Mouse (Mus musculus) embryo, embryonic 11 days (tissue): ENCODE data around the gene Lrrc71.
A peak's percentile ranks its signal among the peaks of the same experiment; 100 is the strongest.

Experiments used
- DNase-seq: peaks from one replicate; pipeline ENCODE4 v3.0.0-alpha.2; 2015

Lrrc71 gene

DNA sequence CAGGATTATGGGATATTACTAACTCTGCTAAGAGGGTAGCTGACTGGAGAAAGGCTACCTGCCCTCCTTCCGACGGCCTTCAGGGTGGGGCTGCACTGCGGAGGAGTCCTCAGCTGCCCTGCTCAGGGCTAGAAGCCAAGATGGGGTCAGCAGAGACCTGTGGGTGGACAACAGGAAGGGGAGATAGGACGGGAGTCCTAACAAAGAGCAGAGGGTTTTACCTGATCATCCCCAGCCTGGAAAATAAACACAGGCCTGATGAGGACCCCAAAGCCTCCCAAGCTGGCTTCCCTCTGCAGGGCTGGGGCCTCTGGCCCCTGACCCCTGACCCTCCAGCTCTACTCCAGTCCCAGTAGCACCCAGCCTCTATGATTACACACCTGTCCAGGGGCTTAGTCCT lies 14.8 kb upstream of the Lrrc71 start:
- DNase-seq: no peak

DNA sequence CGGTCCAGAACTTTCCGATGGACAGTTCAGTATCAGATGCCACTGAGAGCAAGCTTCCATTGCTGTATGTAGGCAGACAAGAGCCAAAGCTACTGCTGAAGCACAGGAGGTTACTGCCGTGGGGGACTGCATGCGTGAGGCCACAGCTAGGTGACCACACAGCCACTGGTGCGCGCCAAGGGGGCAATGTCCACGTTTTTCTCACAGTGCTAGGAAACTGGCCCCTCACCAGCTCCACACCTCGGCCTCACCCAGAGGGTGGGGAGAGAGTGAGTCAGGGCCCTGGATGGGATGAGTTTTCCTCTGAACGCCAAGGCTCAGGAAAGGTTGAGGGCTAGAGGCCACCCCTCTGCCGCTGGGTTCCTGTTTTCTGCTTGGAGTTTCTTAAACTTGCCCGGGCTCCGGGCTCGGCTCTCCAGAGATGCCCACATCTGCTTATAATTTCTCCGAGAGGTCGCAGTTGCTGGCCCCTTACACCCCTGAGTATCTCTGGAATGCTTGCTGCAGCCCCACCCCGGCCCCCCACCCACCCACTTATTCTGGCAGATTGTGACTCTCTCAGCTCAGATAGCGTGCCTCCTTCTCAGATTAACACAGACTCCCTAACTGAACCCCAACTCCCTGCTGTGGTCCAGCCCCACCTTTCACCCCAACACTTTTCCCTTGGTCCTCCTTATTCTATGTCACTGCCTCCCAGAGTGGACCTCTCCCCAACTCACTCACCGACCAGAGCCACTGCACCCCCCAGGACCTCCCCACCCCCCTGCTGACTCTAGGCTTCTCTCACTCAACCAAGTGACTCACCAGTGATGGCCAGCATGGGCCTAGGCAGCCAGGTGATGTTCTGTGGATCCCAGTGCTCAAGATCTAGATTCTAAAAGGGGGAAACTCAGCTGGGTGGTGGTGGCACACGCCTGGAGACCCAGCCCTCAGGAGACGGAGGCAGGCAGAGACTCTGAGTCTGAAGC lies 13.3 kb upstream of the Lrrc71 start:
- DNase-seq: peak; percentile 54

DNA sequence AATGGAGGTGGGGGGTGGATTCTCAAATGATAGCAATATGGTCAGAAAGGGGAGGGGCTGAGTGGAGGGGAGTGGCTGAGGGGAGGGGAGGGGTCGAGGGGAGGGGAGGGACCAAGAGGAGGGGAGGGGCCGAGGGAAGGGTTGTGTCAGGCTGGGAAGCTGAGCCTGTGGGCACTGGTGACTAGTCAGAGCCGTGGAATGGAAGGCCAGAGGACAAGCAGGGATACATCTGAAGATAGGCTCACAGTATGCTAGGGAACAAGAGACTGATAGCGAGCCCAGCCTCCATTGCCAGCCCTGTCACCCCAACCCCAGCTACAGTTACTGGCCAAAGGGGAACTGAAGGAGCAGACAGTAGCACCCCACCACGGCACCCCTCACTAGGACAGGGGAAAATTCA lies 10.2 kb upstream of the Lrrc71 start:
- peak; percentile 38 for DNase-seq

DNA sequence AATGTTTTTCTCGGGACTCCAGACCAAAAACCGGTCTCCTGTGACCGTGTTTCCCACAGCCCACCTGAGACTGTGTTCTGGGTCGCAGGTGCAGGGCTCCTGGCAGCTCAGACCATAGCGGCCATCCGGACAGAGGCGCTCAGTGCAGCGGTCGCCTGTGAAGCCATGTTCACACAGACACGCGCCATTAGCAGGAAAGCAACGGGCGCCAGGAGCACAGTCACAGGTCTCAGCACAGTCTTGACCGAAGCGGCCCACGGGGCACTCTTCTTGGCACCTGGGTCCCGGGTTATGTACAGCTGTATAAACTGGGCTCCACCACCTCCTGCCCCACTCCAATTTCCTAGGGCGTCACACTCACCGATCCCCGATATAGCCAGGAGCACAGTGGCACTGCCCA lies 8.1 kb upstream of the Lrrc71 start:
- DNase-seq: no peak

DNA sequence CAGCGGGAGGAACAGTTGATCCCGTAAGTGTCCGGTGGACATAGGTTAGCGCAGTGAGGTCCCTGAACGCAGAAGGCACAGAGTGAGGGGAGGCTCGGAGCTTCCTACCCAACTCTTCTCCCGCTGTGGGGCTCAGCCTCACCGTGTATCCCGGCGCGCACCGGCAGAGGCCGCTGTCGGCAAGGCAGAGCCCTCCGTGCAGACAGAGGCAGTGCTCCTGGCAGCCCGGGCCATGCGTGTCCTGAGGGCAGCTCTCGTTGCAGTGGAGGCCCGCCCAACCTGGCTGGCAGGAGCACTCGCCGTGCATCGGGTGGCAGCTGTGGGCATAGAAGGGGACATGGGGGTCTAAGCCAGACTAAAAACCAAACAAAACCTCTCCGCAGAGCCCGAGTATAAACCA lies 7.5 kb upstream of the Lrrc71 start:
- peak; percentile 89 for DNase-seq

DNA sequence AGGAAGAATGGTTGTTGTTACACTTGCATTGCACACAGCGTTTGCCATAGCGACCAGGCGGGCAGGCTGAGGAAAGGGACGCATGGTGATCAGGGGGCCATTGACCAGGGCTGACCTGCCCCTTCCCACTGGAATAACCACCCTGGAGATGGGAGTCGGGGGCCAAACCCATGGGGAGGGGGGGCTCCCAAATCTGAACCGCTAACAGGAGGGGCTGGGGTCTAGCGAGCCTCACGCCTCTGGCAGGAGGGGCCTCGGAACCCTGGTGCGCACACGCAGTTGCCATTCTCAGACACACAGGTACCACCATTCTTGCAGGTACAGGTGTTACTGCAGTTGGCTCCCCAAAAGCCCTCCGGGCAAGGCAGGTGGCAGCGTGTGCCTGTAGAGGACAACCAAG lies 5.4 kb upstream of the Lrrc71 start:
- no peak for DNase-seq

DNA sequence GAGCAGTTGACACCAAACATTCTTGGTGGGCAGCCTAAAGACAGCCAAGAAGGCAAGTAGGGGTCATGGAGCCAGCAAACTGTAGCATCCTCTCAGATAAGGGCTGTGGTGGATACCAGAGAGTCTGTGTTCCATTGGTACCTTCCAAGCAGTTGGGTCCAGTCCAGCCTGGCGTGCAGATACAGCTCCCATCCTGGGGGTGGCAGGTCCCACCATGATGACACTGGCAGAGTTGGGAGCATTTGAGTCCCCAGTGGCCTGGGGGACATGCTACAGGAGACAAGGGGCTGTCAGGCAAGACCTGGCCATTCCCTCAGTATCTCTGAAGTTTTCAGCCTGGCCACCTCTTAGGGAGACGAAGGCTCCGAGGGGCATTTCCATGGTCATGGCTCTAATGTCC lies 4.1 kb upstream of the Lrrc71 start:
- DNase-seq: no peak

DNA sequence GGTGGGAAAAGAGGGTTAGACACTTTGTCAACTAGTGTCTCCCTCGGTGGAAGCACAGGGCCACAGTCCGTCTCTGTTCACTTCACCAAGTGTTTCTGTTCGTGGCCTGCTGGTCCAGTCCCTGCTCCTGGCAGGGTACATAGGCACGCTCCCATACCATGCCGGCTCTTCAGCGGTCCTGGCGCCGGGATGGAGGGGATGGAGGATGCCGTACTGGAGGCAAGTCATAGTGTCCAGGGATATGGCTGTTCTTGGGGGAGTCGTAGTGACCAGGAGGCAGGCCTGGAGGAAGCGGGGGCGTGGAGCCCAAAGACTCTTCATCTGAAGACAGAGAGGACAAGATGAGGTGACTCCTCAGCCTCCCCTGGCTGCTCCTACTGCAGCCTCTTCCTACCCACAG lies 1.6 kb upstream of the Lrrc71 start:
- no peak for DNase-seq

DNA sequence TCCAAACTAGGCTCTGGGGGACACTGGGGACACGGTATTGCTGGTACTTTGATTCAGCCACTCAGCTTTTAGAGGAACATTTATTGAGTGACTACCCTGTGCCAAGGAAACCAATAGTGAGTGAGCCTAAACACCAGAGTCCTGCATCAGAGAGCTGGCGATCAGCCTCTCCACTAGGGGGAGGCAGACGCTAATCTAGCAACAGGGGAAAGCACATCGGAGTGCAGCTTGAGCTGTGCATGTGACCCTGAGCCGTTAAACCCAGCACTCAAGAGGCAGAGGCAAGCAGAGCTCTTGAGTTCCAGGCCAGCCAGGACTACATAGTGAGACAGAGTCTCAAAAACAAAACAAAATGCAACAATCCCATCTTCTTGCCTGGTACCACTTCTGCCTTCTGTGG lies 611 bp upstream of the Lrrc71 start:
- DNase-seq: peak; percentile 68

DNA sequence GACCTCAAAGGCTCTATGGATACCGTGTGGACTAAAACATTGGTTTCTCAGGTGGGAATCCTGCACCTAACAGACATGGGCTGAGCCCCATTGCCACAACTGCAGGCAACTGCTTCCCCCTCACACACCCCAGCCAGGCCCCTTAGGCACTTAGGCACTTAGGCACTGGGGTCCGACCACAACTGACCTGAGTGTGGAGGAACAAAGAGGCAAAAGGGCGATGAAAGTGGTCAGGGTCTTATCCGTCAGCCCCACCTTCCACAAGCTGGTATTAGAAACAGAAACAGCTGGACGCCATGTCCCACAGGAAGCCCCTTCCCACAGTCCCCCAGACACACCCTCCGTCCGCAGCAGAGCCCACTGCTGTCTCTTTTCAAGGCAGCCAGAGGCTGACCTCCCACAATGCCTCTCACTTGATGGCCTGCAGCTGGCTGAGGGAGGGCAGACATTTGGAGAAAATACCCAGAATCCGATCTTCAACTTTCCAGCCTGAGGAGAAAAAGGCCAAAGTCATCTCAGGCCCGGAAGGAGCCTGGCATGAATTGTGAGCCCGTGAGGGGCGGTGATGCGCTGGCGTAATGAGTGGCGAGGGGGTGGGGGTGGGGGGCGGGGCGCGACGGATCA lies 3.3 kb downstream of the Lrrc71 start:
- peak; percentile 60 for DNase-seq

DNA sequence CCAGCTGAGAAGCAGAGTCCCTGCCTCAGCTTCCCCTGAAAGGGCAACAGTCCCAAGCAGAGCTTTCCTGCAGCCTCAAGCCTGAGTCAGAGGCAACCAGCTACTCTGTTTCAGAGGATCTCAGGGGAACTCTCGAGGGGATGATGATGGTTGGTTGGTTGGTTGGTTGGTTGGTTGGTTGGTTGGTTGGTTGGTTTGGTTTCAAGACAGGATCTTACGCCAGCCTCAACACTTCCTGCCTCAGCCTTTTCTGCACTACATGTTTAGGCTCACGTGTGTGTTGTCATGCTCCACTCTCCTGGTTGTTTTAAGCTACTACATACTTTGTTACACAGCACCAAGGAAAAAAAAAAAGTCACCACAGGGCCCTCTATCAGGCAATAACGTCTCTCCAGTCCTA lies 4.5 kb downstream of the Lrrc71 start:
- DNase-seq: no peak

DNA sequence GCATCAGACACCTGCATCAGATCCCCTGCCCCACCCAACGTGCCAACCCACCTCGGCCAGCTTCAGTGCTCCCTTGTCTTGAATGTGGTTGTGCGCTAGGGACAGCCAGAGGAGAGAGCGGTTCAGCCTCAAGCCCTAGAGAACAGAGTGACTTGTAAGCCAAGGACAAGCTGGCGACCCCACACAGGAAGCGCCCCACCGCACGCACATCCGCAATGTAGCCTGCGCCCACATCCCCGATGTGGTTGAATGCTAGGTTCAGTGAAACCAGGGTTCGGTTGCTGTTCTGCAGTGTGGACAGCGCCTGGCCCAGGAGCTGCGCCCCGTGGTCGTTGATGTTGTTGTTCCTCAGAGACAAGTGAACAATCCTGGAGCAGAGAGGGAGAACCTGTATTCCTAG lies 5.7 kb downstream of the Lrrc71 start:
- no peak for DNase-seq

DNA sequence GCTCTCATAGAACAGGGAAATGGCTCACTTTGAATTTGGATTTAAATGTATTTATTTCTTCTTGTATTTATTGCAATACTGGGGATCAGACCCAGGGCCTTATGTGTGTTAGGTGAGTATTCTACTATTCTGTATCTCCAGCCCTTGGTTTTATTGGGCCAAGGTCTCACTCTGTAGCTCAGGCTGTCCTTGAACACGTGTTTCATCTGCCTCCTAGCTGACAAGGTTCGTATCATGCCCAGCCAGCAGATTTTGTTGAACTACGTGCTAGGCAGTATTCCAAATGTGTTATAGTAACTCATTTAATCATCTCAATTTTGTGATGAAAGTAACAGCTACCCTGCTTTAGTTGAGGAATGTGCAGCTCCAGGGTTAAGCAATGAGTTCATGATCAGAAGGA lies 6.4 kb downstream of the Lrrc71 start:
- no peak for DNase-seq

DNA sequence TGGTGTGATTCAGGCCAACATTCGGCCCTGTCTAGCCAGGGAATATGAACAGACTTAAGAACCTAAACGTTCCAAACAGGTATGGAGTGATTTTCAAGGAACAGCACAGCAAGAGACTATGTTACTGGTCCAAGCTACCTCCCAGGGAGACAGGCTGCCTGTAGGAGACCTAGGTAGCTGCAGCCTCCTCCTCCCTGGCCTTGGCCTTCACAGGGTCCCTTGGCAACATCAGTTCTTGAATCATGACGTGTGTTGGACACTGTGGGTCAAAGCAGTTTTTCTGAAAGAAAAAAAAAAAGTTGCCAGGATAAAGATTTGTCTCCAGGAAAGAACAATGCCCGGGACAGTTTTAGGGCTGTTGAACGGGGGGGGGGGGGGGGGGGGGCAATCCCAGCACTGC lies 9.5 kb downstream of the Lrrc71 start:
- DNase-seq: no peak

DNA sequence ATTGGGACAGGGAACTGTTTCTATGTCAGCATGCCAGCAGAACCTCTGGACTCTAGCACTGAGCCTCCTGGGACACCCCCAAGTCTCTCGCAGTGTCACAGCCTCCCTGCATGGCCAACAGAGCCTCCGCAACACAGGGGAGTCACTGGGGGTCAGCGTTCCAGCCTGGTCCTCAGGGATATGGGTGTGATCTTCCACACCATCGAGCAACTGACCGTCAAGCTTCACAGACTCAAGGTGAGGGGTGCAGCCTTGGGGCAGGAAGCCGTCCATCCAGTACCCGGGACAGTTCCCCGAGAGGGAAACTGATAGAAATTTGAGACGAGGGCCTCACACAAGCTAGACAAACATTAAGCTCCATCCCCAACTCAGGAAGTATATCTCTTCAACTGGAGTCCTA lies 13.1 kb downstream of the Lrrc71 start:
- DNase-seq: no peak

DNA sequence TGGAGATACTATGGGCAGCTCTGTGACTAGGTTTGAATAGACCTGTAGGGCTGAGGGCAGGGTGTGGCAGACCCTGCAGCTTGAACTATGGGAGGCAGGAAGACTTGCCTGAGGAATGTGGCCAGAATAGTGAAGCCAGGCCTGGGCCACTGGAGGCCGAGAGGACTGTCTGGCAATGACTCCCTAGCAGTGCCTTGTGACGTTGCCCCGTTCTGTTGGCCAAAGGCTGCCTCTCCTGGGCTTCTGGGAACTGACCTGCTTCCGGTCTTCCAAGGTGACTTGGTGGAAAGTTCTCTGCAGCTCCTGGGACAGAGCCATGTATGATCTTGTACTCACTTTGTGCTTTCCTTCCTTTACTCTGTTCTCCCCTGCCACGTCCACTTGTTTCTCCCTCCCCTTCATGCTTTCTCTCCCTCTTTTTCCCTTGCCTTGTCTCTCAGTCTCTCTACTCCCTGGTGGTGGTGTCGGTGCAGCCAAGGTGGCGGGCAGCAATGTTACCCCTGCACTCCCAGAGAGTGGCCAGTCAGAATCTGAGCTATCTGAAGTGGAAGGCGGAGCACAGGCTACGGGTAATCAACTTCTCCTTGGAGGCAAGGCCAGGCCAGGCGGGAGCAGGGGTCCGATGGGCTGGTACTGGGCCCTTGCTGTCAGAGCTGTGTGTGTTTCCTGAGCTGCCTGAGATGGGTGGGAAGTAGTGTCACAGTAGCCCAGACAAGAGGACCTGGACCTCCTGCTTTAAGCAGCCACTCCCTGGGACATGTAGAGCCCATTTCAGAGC lies 14.3 kb downstream of the Lrrc71 start:
- no peak for DNase-seq

DNA sequence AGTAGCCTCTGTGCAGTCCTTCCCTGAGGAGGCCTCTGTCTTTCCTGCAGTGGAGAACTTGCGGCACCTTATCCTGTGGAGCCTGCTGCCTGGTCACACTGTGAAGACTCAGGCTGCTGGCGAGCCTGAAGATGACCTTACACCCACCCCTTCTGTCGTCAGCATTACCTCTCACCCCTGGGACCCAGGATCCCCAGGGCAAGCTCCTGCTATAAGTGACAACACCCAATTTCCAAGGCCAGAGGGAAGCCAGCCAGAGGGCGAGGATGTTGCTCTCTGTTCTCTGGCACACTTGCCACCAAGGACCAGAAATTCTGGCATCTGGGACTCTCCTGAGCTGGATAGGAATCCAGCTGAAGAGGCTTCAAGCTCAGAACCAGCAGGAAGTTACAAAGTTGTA lies 15.3 kb downstream of the Lrrc71 start:
- no peak for DNase-seq

DNA sequence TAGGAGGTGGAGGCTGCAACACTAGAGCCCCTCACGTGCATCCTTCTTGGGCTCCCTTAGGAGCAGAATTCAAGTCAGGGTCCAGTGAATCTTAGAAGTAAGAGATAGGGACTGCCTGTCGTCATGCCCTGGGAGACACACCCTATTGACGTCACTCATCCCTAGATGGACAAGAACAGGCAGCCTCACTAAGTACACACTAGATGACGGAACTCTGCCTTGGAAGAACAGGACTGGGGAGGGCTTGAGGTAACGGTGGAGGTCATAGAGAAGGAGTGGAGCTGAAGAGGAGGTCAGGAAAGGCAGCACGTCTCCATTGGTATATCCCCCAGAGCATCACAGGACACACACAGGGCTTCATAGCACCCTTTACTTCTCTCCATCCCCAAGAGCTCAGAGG lies 19.7 kb downstream of the Lrrc71 start:
- DNase-seq: no peak

DNA sequence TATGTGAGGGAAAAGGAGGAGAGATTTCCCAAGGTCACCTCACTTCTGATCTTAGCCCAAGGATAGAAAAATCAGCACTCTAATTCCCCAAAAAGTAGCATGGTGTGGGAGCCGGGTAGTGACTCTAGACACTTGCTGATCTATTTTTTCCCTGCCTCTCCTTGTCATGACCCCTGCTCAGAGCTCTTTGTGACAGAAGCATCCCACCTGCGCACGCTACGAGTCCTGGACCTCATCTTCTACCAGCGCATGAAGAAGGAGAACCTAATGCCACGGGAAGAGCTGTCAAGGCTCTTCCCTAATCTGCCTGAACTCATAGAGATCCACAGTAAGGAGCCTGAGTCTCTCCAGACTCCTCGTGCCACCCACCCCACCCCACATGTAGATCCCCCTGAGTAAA lies 22.2 kb downstream of the Lrrc71 start:
- no peak for DNase-seq

DNA sequence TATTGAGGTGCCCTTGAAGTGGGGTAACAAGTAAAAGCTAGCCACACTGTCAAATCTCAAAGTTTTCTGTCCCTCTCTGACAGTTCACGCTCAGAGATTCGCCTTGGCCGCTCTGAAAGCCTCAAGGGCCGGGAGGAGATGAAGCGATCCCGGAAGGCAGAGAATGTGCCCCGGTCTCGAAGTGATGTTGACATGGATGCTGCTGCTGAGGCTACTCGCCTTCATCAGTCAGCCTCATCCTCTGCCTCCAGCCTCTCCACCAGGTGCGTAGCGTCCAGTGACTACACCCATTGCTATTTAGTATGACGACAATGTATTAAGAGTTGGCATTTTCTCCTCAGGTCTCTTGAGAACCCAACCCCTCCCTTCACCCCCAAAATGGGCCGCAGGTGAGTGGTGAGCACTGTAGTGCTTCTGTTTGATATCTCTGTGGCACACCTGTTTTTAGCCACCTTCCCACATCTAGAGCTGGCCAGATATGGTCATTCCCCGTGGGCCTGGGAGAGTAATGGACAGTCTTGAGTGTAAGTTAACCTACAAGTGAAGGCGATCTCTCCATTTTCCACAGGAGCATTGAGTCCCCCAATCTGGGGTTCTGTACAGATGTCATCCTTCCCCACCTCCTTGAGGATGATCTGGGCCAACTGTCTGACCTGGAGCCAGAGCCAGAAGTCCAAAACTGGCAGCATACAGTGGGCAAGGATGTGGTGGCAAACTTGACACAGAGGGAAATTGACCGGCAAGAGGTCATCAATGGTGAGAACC lies 22.8 kb downstream of the Lrrc71 start:
- DNase-seq: no peak

DNA sequence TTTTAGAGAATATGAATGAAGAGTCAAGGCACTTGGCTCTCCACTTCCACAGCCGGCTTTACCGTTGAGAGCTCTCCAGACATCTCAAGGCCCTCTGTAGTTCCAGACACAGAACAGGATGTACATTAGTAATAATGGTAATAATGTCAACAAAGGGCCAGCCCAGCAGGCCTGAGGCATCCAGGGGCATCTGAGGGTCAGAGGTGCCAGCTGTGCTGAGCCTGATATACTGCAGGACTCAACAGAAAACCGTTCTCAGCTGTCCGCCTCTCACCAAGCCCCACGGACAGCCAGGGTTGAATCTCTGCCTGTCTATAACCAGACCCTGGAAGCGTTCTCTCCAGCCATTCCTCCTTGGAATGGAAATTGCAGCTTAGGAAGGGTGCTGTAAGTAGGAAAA lies 23.9 kb downstream of the Lrrc71 start:
- peak; percentile 16 for DNase-seq

DNA sequence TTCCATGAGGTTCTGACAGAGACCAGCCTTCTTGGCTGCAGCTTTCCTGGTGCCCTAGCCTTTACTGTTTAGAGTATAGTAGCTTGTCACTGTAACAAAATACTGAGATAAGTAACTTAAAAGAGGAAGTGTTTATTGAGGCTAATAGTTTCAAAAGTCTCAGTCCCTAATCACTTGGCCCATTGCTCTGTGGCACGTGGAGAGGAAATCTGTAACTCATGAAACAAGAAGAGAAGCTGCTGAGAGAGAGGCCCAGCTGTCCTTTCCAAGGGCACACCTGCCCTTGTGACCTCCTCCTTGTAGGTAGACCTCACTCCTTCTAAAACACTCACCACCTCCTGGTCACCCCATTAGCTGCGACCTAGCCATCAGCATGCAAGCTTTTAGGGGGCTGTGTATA lies 29.9 kb downstream of the Lrrc71 start:
- no peak for DNase-seq
